Mouse (Mus musculus) embryonic facial prominence, embryonic 13.5 days (tissue): Measurements from ENCODE around the gene Rpl3l. TPM values are rescaled to one million over a fixed set of nuclear protein-coding genes. Genes with fewer than 3 reads are reported as not detected.

Source experiments
- ATAC-seq: fragments of 200-750 bp; cut with Nextera tagmentation; 2 replicates; pipeline ENCODE4 v1.8.0; 2017; ENCODE audit warnings: low read depth; ENCODE audit not compliant: insufficient number of reproducible peaks, insufficient read depth, low FRiP score, low TSS enrichment
- H3K27ac ChIP-seq: fragments of 300-500 bp; sonication (generic); 2 replicates; pipeline ENCODE4 v1.5.1; 2015; ENCODE audit warnings: moderate library complexity, mild to moderate bottlenecking, inconsistent platforms
- H3K27me3 ChIP-seq: fragments of 300-500 bp; sonication (generic); 2 replicates; pipeline ENCODE4 v1.6.1; 2015; ENCODE audit warnings: mild to moderate bottlenecking, inconsistent platforms
- H3K36me3 ChIP-seq: fragments of 300-500 bp; sonication (generic); 2 replicates; pipeline ENCODE4 v1.6.1; 2015; ENCODE audit warnings: mild to moderate bottlenecking, inconsistent platforms
- H3K4me1 ChIP-seq: fragments of 300-500 bp; sonication (generic); 2 replicates; pipeline ENCODE4 v1.6.1; 2015; ENCODE audit warnings: inconsistent platforms
- H3K4me2 ChIP-seq: fragments of 300-500 bp; sonication (generic); 2 replicates; pipeline ENCODE4 v1.6.1; 2015; ENCODE audit warnings: moderate library complexity, mild to moderate bottlenecking, inconsistent platforms
- H3K4me3 ChIP-seq: fragments of 300-500 bp; sonication (generic); 2 replicates; pipeline ENCODE4 v1.5.1; 2015; ENCODE audit warnings: mild to moderate bottlenecking, inconsistent platforms
- H3K9ac ChIP-seq: fragments of 300-500 bp; sonication (generic); 2 replicates; pipeline ENCODE4 v1.6.1; 2015; ENCODE audit warnings: mild to moderate bottlenecking, inconsistent platforms
- H3K9me3 ChIP-seq: fragments of 300-500 bp; sonication (generic); 2 replicates; pipeline ENCODE4 v1.6.1; 2016; ENCODE audit warnings: inconsistent platforms
- WGBS: fragments of 180-500 bp; shearing (Covaris S2); methylation state at CpG from one replicate; pipeline ENCODE4 v1.1.7; 2015; ENCODE audit warnings: mixed read lengths; 5-methylcytosine and 5-hydroxymethylcytosine counted together
- polyA plus RNA-seq: library from polyadenylated mRNA; unstranded; fragments of >200 nt; fragmentation: Nextera tagmentation; extraction: Ambion mirVana; gene quantifications from 2 replicates; pipeline ENCODE4 v1.2.1, GENCODE M21; 2015

The Rpl3l gene
- polyA plus RNA-seq, 1 experiment from 2014 or later = not detected

GRCm38 (mm10) chr17:24780821-24781220 lies 53.2 kb downstream of the Rpl3l start:
- H3K4me1 ChIP-seq = no peaks in the 10 kb centered on the region
- H3K4me2 ChIP-seq = no peak overlapping the region
- no peak overlapping the region for H3K4me3 ChIP-seq
- no peaks in the 10 kb centered on the region for H3K27me3 ChIP-seq
- H3K9ac ChIP-seq = no peak overlapping the region
- no peaks in the 10 kb centered on the region for H3K36me3 ChIP-seq
- ATAC-seq = no peak
- H3K27ac ChIP-seq = no peak overlapping the region
- H3K9me3 ChIP-seq = no peaks in the 10 kb centered on the region
- WGBS = 92% methylated on average over 2 of the region's 2 CpGs

Other genes with a start within 250 kb of the Rpl3l start
- 32.5 and 33.2 TPM in 2 replicates for gene Mlst8, start 248.7 kb upstream of the Rpl3l start, polyA plus RNA-seq
- gene Caskin1, start 239.2 kb upstream of the Rpl3l start, polyA plus RNA-seq = 3.5 and 5.4 TPM in 2 replicates
- gene Traf7, start 199.9 kb upstream of the Rpl3l start, polyA plus RNA-seq = 96.1 and 97.1 TPM in 2 replicates
- gene Rab26, start 193.6 kb upstream of the Rpl3l start, polyA plus RNA-seq = 2.8 and 3.3 TPM in 2 replicates
- gene Pkd1, start 178.0 kb upstream of the Rpl3l start, polyA plus RNA-seq = 24.1 and 30.6 TPM in 2 replicates
- gene Tsc2, start 95.2 kb upstream of the Rpl3l start, polyA plus RNA-seq = 60.9 and 69.9 TPM in 2 replicates
- gene Nthl1, start 95.1 kb upstream of the Rpl3l start, polyA plus RNA-seq = 24.2 TPM in 2 replicates
- gene Slc9a3r2, start 77.5 kb upstream of the Rpl3l start, polyA plus RNA-seq = 50.2 and 50.4 TPM in 2 replicates
- gene Npw, start 69.4 kb upstream of the Rpl3l start, polyA plus RNA-seq = 0.74 and 1.2 TPM in 2 replicates
- 21.4 and 22.1 TPM in 2 replicates for gene Zfp598, start 58.1 kb upstream of the Rpl3l start, polyA plus RNA-seq
- 4.6 and 4.9 TPM in 2 replicates for gene Syngr3, start 37.9 kb upstream of the Rpl3l start, polyA plus RNA-seq
- 43.8 and 49.0 TPM in 2 replicates for gene Gfer, start 31.7 kb upstream of the Rpl3l start, polyA plus RNA-seq
- 2.6 and 3.5 TPM in 2 replicates for gene Noxo1, start 31.6 kb upstream of the Rpl3l start, polyA plus RNA-seq
- 74.2 and 81.6 TPM in 2 replicates for gene Tbl3, start 20.2 kb upstream of the Rpl3l start, polyA plus RNA-seq
- gene Rnf151, start 9.8 kb upstream of the Rpl3l start, polyA plus RNA-seq = 0.20 and 0.23 TPM in 2 replicates
- 1,313 and 1,443 TPM in 2 replicates for gene Rps2, start 9.7 kb upstream of the Rpl3l start, polyA plus RNA-seq
- gene Ndufb10, start 3.3 kb upstream of the Rpl3l start, polyA plus RNA-seq = 217 and 229 TPM in 2 replicates
- gene Msrb1, start 8.8 kb downstream of the Rpl3l start, polyA plus RNA-seq = 27.8 and 27.9 TPM in 2 replicates
- 17.9 and 21.6 TPM in 2 replicates for gene Hs3st6, start 25.2 kb downstream of the Rpl3l start, polyA plus RNA-seq
- 0.19 TPM in 1 of 2 replicates, not detected in the other for gene Meiob, start 76.5 kb downstream of the Rpl3l start, polyA plus RNA-seq
- gene Hagh, start 112.3 kb downstream of the Rpl3l start, polyA plus RNA-seq = 28.3 and 28.4 TPM in 2 replicates
- gene Fahd1, start 122.5 kb downstream of the Rpl3l start, polyA plus RNA-seq = 20.3 and 22.4 TPM in 2 replicates
- gene Igfals, start 138.2 kb downstream of the Rpl3l start, polyA plus RNA-seq = 0.37 and 0.42 TPM in 2 replicates
- gene Nubp2, start 158.5 kb downstream of the Rpl3l start, polyA plus RNA-seq = 46.3 and 51.5 TPM in 2 replicates
- 39.3 and 43.2 TPM in 2 replicates for gene Spsb3, start 158.8 kb downstream of the Rpl3l start, polyA plus RNA-seq
- 31.9 and 34.4 TPM in 2 replicates for gene Eme2, start 167.3 kb downstream of the Rpl3l start, polyA plus RNA-seq
- 86.1 and 93.0 TPM in 2 replicates for gene Mrps34, start 167.3 kb downstream of the Rpl3l start, polyA plus RNA-seq
- 48.9 and 58.2 TPM in 2 replicates for gene Nme3, start 168.7 kb downstream of the Rpl3l start, polyA plus RNA-seq
- gene Mapk8ip3, start 209.2 kb downstream of the Rpl3l start, polyA plus RNA-seq = 41.6 and 43.0 TPM in 2 replicates
- 217 and 236 TPM in 2 replicates for gene Jpt2, start 232.9 kb downstream of the Rpl3l start, polyA plus RNA-seq